Mouse (Mus musculus): ENCODE results near the gene Kdm4b. TPM values are rescaled to one million over a fixed set of nuclear protein-coding genes. Genes with fewer than 3 reads are reported as not detected.

Gene Kdm4b
- polyA plus RNA-seq, 1 experiment from 2014 or later, result 43.6 TPM

DNA sequence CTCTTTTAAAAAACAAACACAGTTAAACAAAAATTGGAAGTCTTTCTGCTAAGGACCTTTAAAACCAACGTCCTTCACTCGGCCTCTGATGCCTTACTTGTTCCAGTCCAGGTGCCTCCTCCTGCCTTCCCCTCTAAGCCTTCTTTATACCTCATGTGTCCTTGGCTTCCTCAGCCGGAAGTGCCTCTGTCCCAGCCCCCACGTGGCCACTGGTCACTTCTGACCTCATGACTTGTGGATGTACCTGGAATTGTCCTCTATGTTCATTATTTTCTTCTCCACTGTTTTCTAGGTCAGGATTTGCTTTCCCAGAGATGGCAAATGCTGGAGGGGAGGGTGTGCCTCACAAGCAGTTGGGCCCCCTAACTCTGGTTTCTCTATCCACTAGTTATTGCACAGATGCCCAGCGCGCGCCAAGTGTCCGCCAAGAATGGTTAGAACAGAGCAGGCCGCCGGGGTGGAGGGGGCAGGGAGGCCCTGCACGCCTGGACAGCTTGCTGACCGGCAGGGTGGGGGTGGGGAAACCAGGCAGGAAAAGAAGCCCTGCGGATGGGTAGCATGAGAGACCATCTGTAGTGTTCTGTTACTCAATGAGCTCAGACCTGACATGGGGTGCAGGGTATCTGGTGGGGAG lies 23.4 kb upstream of the Kdm4b start:
- H3K4me3 ChIP-seq (replicated peaks), result peak overlapping the region; percentile 77; the same call in 1 of the 2 replicates
- WGBS, result 30% methylated on average over 13 of the region's 13 CpGs
- no peaks in the 10 kb centered on the region for H3K27me3 ChIP-seq
- H3K4me1 ChIP-seq, result peaks cover 46% of the 10 kb centered on the region
- ATAC-seq (ENCODE audit: insufficient number of reproducible peaks, low FRiP score, low TSS enrichment, low read depth), result no peak
- H3K9me3 ChIP-seq (replicated peaks), result no peaks in the 10 kb centered on the region
- H3K27ac ChIP-seq (replicated peaks), result no peak overlapping the region
- H3K4me2 ChIP-seq (replicated peaks), result peak overlapping the region; percentile 100
- no peak overlapping the region for H3K9ac ChIP-seq
- no peaks in the 10 kb centered on the region for H3K36me3 ChIP-seq

DNA sequence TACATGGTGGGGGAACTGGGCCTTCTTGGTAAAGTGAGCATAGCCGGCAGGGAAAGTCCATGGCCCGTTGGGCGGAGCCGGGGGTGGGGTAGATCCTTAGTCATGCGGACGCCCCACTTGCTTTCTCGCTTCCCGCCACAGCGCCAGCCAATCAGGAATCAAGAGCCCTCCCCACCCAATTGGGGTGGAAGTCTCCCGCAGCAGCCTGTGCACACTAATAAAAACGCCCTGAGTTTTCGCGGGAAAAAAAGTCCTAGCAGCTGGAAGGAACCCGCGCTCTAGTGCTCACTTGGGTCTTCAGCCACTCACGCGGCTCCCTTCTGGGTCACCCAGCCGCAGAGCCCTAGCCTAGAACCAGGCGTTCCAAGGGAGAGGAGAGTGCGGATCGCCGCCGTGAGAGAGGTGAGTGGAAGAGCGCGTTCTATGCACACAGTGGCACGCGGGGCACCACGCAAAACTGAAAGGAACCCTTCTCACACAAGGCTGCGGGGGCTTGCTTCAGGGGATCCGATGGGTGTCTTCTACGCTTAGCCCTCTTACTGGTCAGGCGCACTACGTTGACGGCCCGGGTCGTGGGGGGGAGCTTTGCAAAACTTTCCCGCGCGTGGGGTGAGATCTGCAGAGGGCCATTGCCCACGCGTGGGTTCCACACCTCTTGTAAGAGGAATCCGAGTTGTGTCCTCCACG lies 22.6 kb upstream of the Kdm4b start, which contains the start of gene Uhrf1:
Gene Uhrf1 (plus strand): TSS at position 162 of the 687 bp plus-strand sequence.
- peak; percentile 79 for ATAC-seq (ENCODE audit: insufficient number of reproducible peaks, low FRiP score, low TSS enrichment, low read depth)
- peaks cover 52% of the 10 kb centered on the region for H3K4me1 ChIP-seq
- H3K4me3 ChIP-seq (replicated peaks), result peak within 1 kb of the TSS; percentile 77
- H3K4me2 ChIP-seq (replicated peaks), result peak within 1 kb of the TSS; percentile 100
- H3K9ac ChIP-seq, result peak within 1 kb of the TSS; percentile 64
- H3K27ac ChIP-seq (replicated peaks), result peak within 1 kb of the TSS; percentile 89
- H3K36me3 ChIP-seq, result 0 out of 2 replicates have a peak, but pooled peaks cover 5% of the 10 kb centered on the region
- H3K9me3 ChIP-seq (replicated peaks), result no peaks in the 10 kb centered on the region
- no peaks in the 10 kb centered on the region for H3K27me3 ChIP-seq
- WGBS, result under 1% methylated on average over 43 of the region's 43 CpGs

DNA sequence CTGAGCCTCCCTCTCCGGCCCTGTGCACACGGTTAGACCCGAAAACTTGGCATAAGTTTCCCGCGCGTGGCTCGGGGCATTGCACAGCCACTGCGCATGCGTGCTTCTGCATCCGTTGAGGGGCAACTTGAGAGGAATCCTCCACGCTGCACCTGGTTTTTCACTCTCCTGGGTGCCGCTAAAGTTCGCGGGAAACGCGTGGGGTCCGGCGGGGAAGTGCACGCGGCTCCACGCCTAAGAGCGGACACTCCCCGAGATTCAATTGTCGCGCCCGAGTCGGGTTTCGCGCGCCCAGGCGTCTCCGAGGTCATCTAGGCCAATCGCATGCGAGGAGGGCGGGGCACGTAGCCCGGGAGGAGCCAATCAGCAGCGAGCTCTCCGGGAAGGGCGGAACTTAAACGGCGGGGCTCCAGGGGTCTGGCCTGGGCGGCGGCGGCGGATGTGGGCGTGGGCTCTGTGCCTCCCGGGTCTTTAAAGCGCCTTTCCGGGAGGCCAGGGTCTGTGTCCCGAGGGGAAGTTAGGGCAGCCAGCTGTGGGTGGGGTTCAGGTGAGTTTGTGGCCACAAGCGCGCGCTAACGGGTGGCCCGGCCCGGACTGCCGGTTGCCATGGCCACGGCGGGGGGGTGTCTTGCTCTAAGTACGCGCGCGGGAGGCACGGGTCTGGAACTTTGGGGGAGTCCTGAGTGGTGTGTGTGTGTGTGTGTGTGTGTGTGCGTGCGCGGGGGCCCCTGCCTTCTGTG lies 21.8 kb upstream of the Kdm4b start:
- H3K9me3 ChIP-seq (replicated peaks), result no peaks in the 10 kb centered on the region
- ATAC-seq (ENCODE audit: insufficient number of reproducible peaks, low FRiP score, low TSS enrichment, low read depth), result peak; percentile 94
- H3K4me3 ChIP-seq (replicated peaks), result peak overlapping the region; percentile 77
- WGBS, result under 1% methylated on average over 68 of the region's 68 CpGs
- no peaks in the 10 kb centered on the region for H3K27me3 ChIP-seq
- peak overlapping the region; percentile 89 for H3K27ac ChIP-seq (replicated peaks)
- H3K4me1 ChIP-seq, result peaks cover 59% of the 10 kb centered on the region
- H3K4me2 ChIP-seq (replicated peaks), result peak overlapping the region; percentile 100
- peaks cover 11% of the 10 kb centered on the region; the same call in 1 of the 2 replicates for H3K36me3 ChIP-seq
- H3K9ac ChIP-seq, result peak overlapping the region; percentile 64

DNA sequence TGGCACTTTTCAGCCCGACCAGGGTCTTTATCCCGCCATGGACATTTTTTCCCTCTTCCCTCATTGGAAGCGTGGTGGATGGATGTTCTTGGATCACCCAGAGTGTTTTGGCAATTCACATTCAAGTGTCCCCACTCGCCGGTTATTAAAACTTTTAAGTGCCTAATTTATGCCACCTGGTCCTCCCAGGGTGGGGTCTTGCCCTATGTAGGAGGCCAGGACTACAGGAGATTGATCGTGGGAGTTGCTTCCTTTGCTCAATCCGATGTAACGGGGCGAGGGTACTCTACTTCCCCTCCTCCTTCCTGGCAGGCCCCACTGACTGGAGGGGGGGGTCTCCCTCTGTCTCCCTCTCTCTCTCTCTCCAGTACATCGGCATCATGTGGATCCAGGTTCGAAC lies 21.1 kb upstream of the Kdm4b start:
- ATAC-seq (ENCODE audit: insufficient number of reproducible peaks, low FRiP score, low TSS enrichment, low read depth), result no peak
- peaks cover 59% of the 10 kb centered on the region for H3K4me1 ChIP-seq
- no peaks in the 10 kb centered on the region for H3K27me3 ChIP-seq
- peaks cover 16% of the 10 kb centered on the region; the same call in 1 of the 2 replicates for H3K36me3 ChIP-seq
- H3K27ac ChIP-seq (replicated peaks), result peak overlapping the region; percentile 51; the same call in 1 of the 2 replicates
- 8% methylated on average over 11 of the region's 11 CpGs for WGBS
- H3K9ac ChIP-seq, result peak overlapping the region; percentile 64
- peak overlapping the region; percentile 77 for H3K4me3 ChIP-seq (replicated peaks)
- H3K9me3 ChIP-seq (replicated peaks), result no peaks in the 10 kb centered on the region
- peak overlapping the region; percentile 100 for H3K4me2 ChIP-seq (replicated peaks)

DNA sequence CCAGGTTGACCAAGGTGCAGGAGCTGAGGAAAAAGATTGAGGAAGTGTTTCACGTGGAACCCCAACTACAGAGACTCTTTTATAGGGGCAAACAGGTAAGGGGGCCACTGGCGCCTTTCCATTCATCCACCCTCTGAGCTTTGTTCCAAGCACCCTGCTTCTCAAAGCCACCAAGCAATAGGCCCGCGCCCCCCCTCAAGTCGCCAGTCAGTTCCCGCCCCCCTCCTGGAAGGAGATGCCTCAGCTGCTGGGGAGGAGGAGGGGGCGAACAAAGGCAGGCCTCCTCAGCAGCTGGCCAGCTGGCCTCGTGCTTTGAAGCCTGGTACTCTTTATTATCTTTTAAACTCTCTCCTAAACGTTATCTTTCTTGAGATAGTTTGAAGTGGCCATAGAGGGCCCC lies 20.7 kb upstream of the Kdm4b start:
- no peaks in the 10 kb centered on the region for H3K9me3 ChIP-seq (replicated peaks)
- H3K27me3 ChIP-seq, result no peaks in the 10 kb centered on the region
- H3K27ac ChIP-seq (replicated peaks), result peak overlapping the region; percentile 51; the same call in 1 of the 2 replicates
- H3K36me3 ChIP-seq, result peaks cover 18% of the 10 kb centered on the region
- H3K9ac ChIP-seq, result peak overlapping the region; percentile 64
- 17% methylated on average over 9 of the region's 9 CpGs for WGBS
- H3K4me1 ChIP-seq, result peaks cover 59% of the 10 kb centered on the region
- ATAC-seq (ENCODE audit: insufficient number of reproducible peaks, low FRiP score, low TSS enrichment, low read depth), result no peak
- H3K4me2 ChIP-seq (replicated peaks), result peak overlapping the region; percentile 100
- peak overlapping the region; percentile 77 for H3K4me3 ChIP-seq (replicated peaks)

DNA sequence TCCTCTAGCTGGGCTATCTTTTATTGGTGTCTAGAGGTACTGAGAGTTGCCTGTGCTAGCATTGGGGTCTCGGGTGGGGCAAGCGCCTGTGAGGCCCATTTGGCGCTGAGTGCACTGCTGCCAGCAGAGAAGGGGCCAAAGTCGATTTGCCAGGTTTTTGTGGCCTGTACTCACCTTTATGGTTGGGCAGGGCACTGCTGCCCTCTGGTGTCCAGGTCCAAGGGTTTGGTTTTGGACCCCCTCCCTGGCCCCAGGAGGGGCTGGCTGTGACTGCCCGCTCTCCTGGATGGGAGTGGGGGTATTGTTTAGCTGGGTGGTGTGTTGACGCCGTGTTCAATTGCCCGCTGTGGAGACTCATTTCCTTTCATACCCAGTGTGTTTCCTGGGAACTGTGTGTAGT lies 20.0 kb upstream of the Kdm4b start:
- H3K27ac ChIP-seq (replicated peaks), result 0 out of 2 replicates have a peak overlapping the region, but pooled peaks have one; percentile 51
- H3K9me3 ChIP-seq (replicated peaks), result no peaks in the 10 kb centered on the region
- no peak for ATAC-seq (ENCODE audit: insufficient number of reproducible peaks, low FRiP score, low TSS enrichment, low read depth)
- H3K4me1 ChIP-seq, result peaks cover 59% of the 10 kb centered on the region
- 62% methylated on average over 8 of the region's 8 CpGs for WGBS
- no peaks in the 10 kb centered on the region for H3K27me3 ChIP-seq
- H3K36me3 ChIP-seq, result peaks cover 25% of the 10 kb centered on the region
- peak overlapping the region; percentile 77 for H3K4me3 ChIP-seq (replicated peaks)
- no peak overlapping the region for H3K9ac ChIP-seq
- peak overlapping the region; percentile 100 for H3K4me2 ChIP-seq (replicated peaks)

DNA sequence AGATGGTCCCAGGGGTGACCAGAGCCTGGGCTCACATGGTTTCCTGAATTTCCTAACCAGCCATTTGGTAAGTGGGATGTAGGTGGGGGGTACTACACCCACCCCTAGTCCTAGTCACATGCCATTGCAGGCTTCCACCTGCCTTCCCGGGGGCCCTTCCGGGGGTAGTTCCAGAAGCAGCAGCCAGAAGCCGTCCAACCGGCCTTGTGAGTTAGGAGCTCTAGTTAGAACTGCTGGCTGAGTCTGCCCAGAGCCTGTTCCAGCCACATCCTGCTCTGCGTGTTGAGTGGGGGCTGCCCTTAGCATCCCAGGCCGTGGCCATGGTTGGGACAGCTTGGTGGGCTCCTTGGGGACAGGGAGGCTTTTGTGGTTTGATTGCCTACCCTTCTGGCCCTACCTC lies 17.8 kb upstream of the Kdm4b start:
- Histone ChIP-seq H3K36me3 (peaks cover 46% of the 10 kb centered on the region), H3K27me3 (no peaks in the 10 kb centered on the region), H3K4me1 (peaks cover 51% of the 10 kb centered on the region), H3K9ac (no peak overlapping the region), H3K4me3 (replicated peaks) (0 out of 2 replicates have a peak overlapping the region, but pooled peaks have one; percentile 0), H3K9me3 (replicated peaks) (no peaks in the 10 kb centered on the region), H3K27ac (replicated peaks) (peak overlapping the region; percentile 55), H3K4me2 (replicated peaks) (no peak overlapping the region)
- 73% methylated on average over 6 of the region's 6 CpGs for WGBS
- 0 out of 2 replicates have a peak, but pooled peaks have one; percentile 15 for ATAC-seq (ENCODE audit: insufficient number of reproducible peaks, low FRiP score, low TSS enrichment, low read depth)

DNA sequence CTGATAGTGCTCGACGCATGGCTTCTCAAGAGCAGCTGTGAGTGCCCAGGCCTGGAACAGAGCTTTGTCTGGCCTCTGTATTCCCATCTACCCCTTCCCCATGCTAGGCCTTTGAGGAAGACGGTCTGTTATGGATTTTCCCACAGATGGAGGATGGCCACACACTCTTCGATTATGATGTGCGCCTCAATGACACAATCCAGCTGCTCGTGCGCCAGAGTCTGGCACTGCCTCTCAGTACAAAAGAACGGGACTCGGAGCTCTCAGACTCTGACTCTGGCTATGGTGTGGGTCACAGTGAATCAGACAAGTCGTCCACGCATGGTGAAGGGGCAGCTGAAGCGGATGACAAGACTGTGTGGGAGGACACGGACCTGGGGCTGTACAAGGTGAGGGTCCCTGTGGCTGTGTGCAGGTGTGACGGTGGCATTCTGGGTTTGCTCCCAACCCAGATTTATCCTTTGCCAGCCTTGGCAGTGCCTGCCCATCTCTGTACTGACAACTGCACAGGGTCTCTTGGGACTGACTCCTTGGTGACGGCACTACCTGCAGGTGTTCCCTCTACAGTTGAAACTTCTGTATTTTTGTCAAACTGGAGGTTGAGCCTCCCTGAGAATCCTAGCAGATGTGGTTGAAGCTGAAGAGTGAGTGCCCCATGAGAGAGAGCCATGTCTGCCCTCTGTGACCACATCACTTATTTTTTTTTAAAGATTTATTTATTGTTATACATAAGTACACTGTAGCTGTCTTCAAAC lies 16.5 kb upstream of the Kdm4b start:
- Histone ChIP-seq H3K4me1 (peaks cover 43% of the 10 kb centered on the region), H3K9ac (no peak overlapping the region), H3K27me3 (no peaks in the 10 kb centered on the region), H3K27ac (replicated peaks) (peak overlapping the region; percentile 55; the same call in 1 of the 2 replicates), H3K4me3 (replicated peaks) (no peak overlapping the region), H3K9me3 (replicated peaks) (no peaks in the 10 kb centered on the region), H3K36me3 (peaks cover 58% of the 10 kb centered on the region), H3K4me2 (replicated peaks) (no peak overlapping the region)
- no peak for ATAC-seq (ENCODE audit: insufficient number of reproducible peaks, low FRiP score, low TSS enrichment, low read depth)
- 79% methylated on average over 15 of the region's 15 CpGs for WGBS

DNA sequence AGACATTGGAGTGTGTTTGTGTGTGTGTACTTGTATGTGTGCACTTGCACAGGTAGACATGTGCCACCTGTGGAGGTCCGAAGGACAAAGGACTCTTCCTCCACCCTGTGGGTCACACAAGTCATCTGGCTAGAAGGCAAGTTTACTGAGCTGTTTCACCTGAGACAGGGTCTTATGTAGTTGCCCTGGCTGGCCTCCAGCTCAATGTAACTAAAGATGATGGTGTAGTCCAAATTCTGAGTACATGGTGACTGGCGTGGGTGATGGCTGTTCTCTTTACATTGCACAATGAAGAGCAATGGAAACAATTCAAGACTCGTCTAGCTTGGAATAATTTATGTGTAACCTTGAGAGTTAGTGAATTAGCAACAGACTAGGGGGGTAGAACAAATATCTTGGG lies 1.4 kb upstream of the Kdm4b start:
- Histone ChIP-seq H3K4me3 (replicated peaks) (no peak overlapping the region), H3K9me3 (replicated peaks) (no peaks in the 10 kb centered on the region), H3K9ac (no peak overlapping the region), H3K36me3 (peaks cover 29% of the 10 kb centered on the region), H3K4me1 (peaks cover 29% of the 10 kb centered on the region), H3K27me3 (no peaks in the 10 kb centered on the region), H3K4me2 (replicated peaks) (no peak overlapping the region), H3K27ac (replicated peaks) (0 out of 2 replicates have a peak overlapping the region, but pooled peaks have one; percentile 92)
- no peak for ATAC-seq (ENCODE audit: insufficient number of reproducible peaks, low FRiP score, low TSS enrichment, low read depth)
- WGBS, result 60% methylated on average over 3 of the region's 3 CpGs

Measured in embryonic facial prominence, embryonic 15.5 days (tissue).